Mouse (Mus musculus): ENCODE measurements around the gene Keg1. TPM values are rescaled to one million over a fixed set of nuclear protein-coding genes. Genes with fewer than 3 reads are reported as not detected.
"Not testable (repeated sequence)": the region's sequence is repeated elsewhere in the genome, so short reads cannot be mapped to it uniquely, and the experiment has no call there.

Keg1 gene
- polyA plus RNA-seq, 1 experiment from 2014 or later: 1.7 TPM

- no peak overlapping the region for H3K4me2 ChIP-seq
- 16% methylated on average over 2 of the region's 2 CpGs for WGBS (ENCODE audit: insufficient replicate concordance)
- no peaks in the 10 kb centered on the region for H3K9me3 ChIP-seq (replicated peaks)
- ATAC-seq (ENCODE audit: low read depth) (no peak), DNase-seq (no peak)
- no peaks in the 10 kb centered on the region for H3K27me3 ChIP-seq
- no peaks in the 10 kb centered on the region for H3K36me3 ChIP-seq
- no peak overlapping the region for H3K9ac ChIP-seq
- H3K4me1 ChIP-seq (replicated peaks): no peaks in the 10 kb centered on the region
- no peak overlapping the region for H3K27ac ChIP-seq
- no peak overlapping the region for H3K4me3 ChIP-seq (replicated peaks)
Observed at GRCm38 (mm10) chr19:12720463-12720862, 24.9 kb downstream of the Keg1 start.

GRCm38 (mm10) chr19:12720919-12721318, 25.3 kb downstream of the Keg1 start:
- H3K4me1 ChIP-seq (replicated peaks); H3K27ac ChIP-seq; ATAC-seq (ENCODE audit: low read depth); H3K4me3 ChIP-seq (replicated peaks); H3K27me3 ChIP-seq; H3K9me3 ChIP-seq (replicated peaks); H3K9ac ChIP-seq; H3K36me3 ChIP-seq; H3K4me2 ChIP-seq; DNase-seq: not testable (repeated sequence)
- WGBS (ENCODE audit: insufficient replicate concordance): 68% methylated on average over 5 of the region's 5 CpGs

- not testable (repeated sequence) for DNase-seq; ATAC-seq (ENCODE audit: low read depth); H3K4me2 ChIP-seq; H3K27ac ChIP-seq; H3K4me3 ChIP-seq (replicated peaks); H3K9ac ChIP-seq; H3K27me3 ChIP-seq; H3K9me3 ChIP-seq (replicated peaks); H3K36me3 ChIP-seq; H3K4me1 ChIP-seq (replicated peaks)
- 73% methylated on average over 7 of the region's 7 CpGs for WGBS (ENCODE audit: insufficient replicate concordance)
Observed at GRCm38 (mm10) chr19:12721596-12721995, 26.0 kb downstream of the Keg1 start.

GRCm38 (mm10) chr19:12722308-12722707, 26.7 kb downstream of the Keg1 start:
- no peak for ATAC-seq (ENCODE audit: low read depth)
- Histone ChIP-seq H3K36me3 (no peaks in the 10 kb centered on the region), H3K4me3 (replicated peaks) (no peak overlapping the region), H3K9ac (no peak overlapping the region), H3K9me3 (replicated peaks) (no peaks in the 10 kb centered on the region), H3K4me2 (no peak overlapping the region), H3K4me1 (replicated peaks) (no peaks in the 10 kb centered on the region), H3K27me3 (no peaks in the 10 kb centered on the region), H3K27ac (no peak overlapping the region)
- DNase-seq: no peak
- WGBS (ENCODE audit: insufficient replicate concordance): 29% methylated on average over 3 of the region's 3 CpGs

- 63% methylated on average over 1 of the region's 1 CpGs for WGBS (ENCODE audit: insufficient replicate concordance)
- H3K9me3 ChIP-seq (replicated peaks): no peaks in the 10 kb centered on the region
- no peaks in the 10 kb centered on the region for H3K27me3 ChIP-seq
- H3K9ac ChIP-seq: no peak overlapping the region
- H3K4me2 ChIP-seq: no peak overlapping the region
- no peaks in the 10 kb centered on the region for H3K36me3 ChIP-seq
- H3K4me1 ChIP-seq (replicated peaks): no peaks in the 10 kb centered on the region
- DNase-seq (no peak), ATAC-seq (ENCODE audit: low read depth) (no peak)
- no peak overlapping the region for H3K4me3 ChIP-seq (replicated peaks)
- H3K27ac ChIP-seq: no peak overlapping the region
Observed at GRCm38 (mm10) chr19:12725851-12726250, 30.3 kb downstream of the Keg1 start.

- Histone ChIP-seq H3K36me3 (no peaks in the 10 kb centered on the region), H3K4me2 (no peak overlapping the region), H3K27me3 (no peaks in the 10 kb centered on the region), H3K9me3 (replicated peaks) (no peaks in the 10 kb centered on the region), H3K4me3 (replicated peaks) (no peak overlapping the region), H3K9ac (no peak overlapping the region), H3K4me1 (replicated peaks) (no peaks in the 10 kb centered on the region), H3K27ac (no peak overlapping the region)
- DNase-seq (no peak), ATAC-seq (ENCODE audit: low read depth) (no peak)
- WGBS (ENCODE audit: insufficient replicate concordance): 30% methylated on average over 1 of the region's 1 CpGs
Observed at GRCm38 (mm10) chr19:12731036-12731435, 35.5 kb downstream of the Keg1 start.

- ATAC-seq (ENCODE audit: low read depth): no peak
- DNase-seq: no peak
- no peak overlapping the region for H3K9ac ChIP-seq
- H3K9me3 ChIP-seq (replicated peaks): no peaks in the 10 kb centered on the region
- H3K27me3 ChIP-seq: no peaks in the 10 kb centered on the region
- H3K36me3 ChIP-seq: no peaks in the 10 kb centered on the region
- 54% methylated on average over 2 of the region's 2 CpGs for WGBS (ENCODE audit: insufficient replicate concordance)
- H3K4me1 ChIP-seq (replicated peaks): no peaks in the 10 kb centered on the region
- no peak overlapping the region for H3K4me2 ChIP-seq
- H3K4me3 ChIP-seq (replicated peaks): no peak overlapping the region
- no peak overlapping the region for H3K27ac ChIP-seq
Observed at GRCm38 (mm10) chr19:12731950-12732349, 36.4 kb downstream of the Keg1 start.

GRCm38 (mm10) chr19:12756286-12756685, 60.7 kb downstream of the Keg1 start:
- no peak overlapping the region for H3K27ac ChIP-seq
- no peak overlapping the region for H3K4me3 ChIP-seq (replicated peaks)
- no peaks in the 10 kb centered on the region for H3K9me3 ChIP-seq (replicated peaks)
- no peaks in the 10 kb centered on the region for H3K4me1 ChIP-seq (replicated peaks)
- no peak overlapping the region for H3K4me2 ChIP-seq
- ATAC-seq (ENCODE audit: low read depth) (no peak), DNase-seq (no peak)
- no peaks in the 10 kb centered on the region for H3K36me3 ChIP-seq
- H3K27me3 ChIP-seq: no peaks in the 10 kb centered on the region
- no peak overlapping the region for H3K9ac ChIP-seq
- 58% methylated on average over 3 of the region's 3 CpGs for WGBS (ENCODE audit: insufficient replicate concordance)

GRCm38 (mm10) chr19:12758936-12759478, 63.4 kb downstream of the Keg1 start:
- Histone ChIP-seq H3K4me2 (no peak overlapping the region), H3K36me3 (peaks cover 16% of the 10 kb centered on the region), H3K27me3 (no peaks in the 10 kb centered on the region), H3K4me1 (replicated peaks) (no peaks in the 10 kb centered on the region), H3K27ac (no peak overlapping the region), H3K4me3 (replicated peaks) (no peak overlapping the region), H3K9ac (no peak overlapping the region), H3K9me3 (replicated peaks) (no peaks in the 10 kb centered on the region)
- 54% methylated on average over 1 of the region's 1 CpGs for WGBS (ENCODE audit: insufficient replicate concordance)
- ATAC-seq (ENCODE audit: low read depth): no peak
- no peak for DNase-seq

GRCm38 (mm10) chr19:12759656-12760055, 64.1 kb downstream of the Keg1 start:
- Histone ChIP-seq H3K27ac (no peak overlapping the region), H3K9ac (no peak overlapping the region), H3K36me3 (peaks cover 20% of the 10 kb centered on the region), H3K9me3 (replicated peaks) (no peaks in the 10 kb centered on the region), H3K4me1 (replicated peaks) (no peaks in the 10 kb centered on the region), H3K4me3 (replicated peaks) (no peak overlapping the region), H3K27me3 (no peaks in the 10 kb centered on the region), H3K4me2 (no peak overlapping the region)
- ATAC-seq (ENCODE audit: low read depth) (no peak), DNase-seq (no peak)
- 61% methylated on average over 2 of the region's 2 CpGs for WGBS (ENCODE audit: insufficient replicate concordance)

GRCm38 (mm10) chr19:12762212-12763130, 66.9 kb downstream of the Keg1 start:
- Histone ChIP-seq H3K4me2 (no peak overlapping the region), H3K9me3 (replicated peaks) (no peaks in the 10 kb centered on the region), H3K4me1 (replicated peaks) (no peaks in the 10 kb centered on the region), H3K4me3 (replicated peaks) (no peak overlapping the region), H3K27ac (no peak overlapping the region), H3K9ac (no peak overlapping the region), H3K27me3 (no peaks in the 10 kb centered on the region), H3K36me3 (peaks cover 41% of the 10 kb centered on the region)
- 44% methylated on average over 2 of the region's 2 CpGs for WGBS (ENCODE audit: insufficient replicate concordance)
- DNase-seq (no peak), ATAC-seq (ENCODE audit: low read depth) (no peak)

- DNase-seq (no peak), ATAC-seq (ENCODE audit: low read depth) (no peak)
- Histone ChIP-seq H3K36me3 (peaks cover 69% of the 10 kb centered on the region), H3K27me3 (no peaks in the 10 kb centered on the region), H3K9ac (no peak within 1 kb of the TSS), H3K4me2 (no peak within 1 kb of the TSS), H3K4me1 (replicated peaks) (no peaks in the 10 kb centered on the region), H3K4me3 (replicated peaks) (no peak within 1 kb of the TSS), H3K9me3 (replicated peaks) (no peaks in the 10 kb centered on the region), H3K27ac (no peak within 1 kb of the TSS)
- WGBS (ENCODE audit: insufficient replicate concordance): 82% methylated on average over 7 of the region's 7 CpGs
Observed at GRCm38 (mm10) chr19:12765308-12765707, 69.7 kb downstream of the Keg1 start, which contains the start of gene Cntf. Cntf (minus strand) TSS chr19:12765632.
